Mouse (Mus musculus) testis, adult 2 months (tissue): Measurements from ENCODE around the gene Fbxo47. TPM values are rescaled to one million over a fixed set of nuclear protein-coding genes. Genes with fewer than 3 reads are reported as not detected.

ENCODE experiments used
- H3K27ac ChIP-seq: fragments of 200-500 bp; 2 replicates; pipeline ENCODE4 v1.5.1; 2012; ENCODE audit warnings: low read depth, low read length; ENCODE audit not compliant: control insufficient read depth, insufficient read depth
- H3K27me3 ChIP-seq: fragments of 200-500 bp; 2 replicates; pipeline ENCODE4 v1.6.1; 2012; ENCODE audit warnings: mild to moderate bottlenecking, low read length, moderate library complexity; ENCODE audit not compliant: control insufficient read depth, insufficient read depth
- H3K36me3 ChIP-seq: fragments of 200-500 bp; 2 replicates; pipeline ENCODE4 v1.6.1; 2012; ENCODE audit warnings: mild to moderate bottlenecking, low read length; ENCODE audit not compliant: control insufficient read depth, insufficient read depth
- H3K4me1 ChIP-seq: fragments of 200-500 bp; 2 replicates; pipeline ENCODE4 v1.6.1; 2012; ENCODE audit warnings: low read length; ENCODE audit not compliant: control insufficient read depth, insufficient read depth
- H3K4me3 ChIP-seq: fragments of 200-500 bp; 2 replicates; pipeline ENCODE4 v1.5.1; 2012; ENCODE audit warnings: low read depth, mild to moderate bottlenecking, low read length, moderate library complexity, mixed read lengths; ENCODE audit not compliant: control insufficient read depth
- CTCF ChIP-seq: fragments of 200-500 bp; IDR thresholded peaks from 2 replicates; pipeline ENCODE4 v1.5.1; 2012; ENCODE audit warnings: low read depth, mild to moderate bottlenecking, inconsistent platforms, low read length, moderate library complexity; ENCODE audit not compliant: control insufficient read depth, insufficient read depth, insufficient replicate concordance
- POLR2A ChIP-seq: fragments of 200-500 bp; IDR thresholded peaks from 2 replicates; pipeline ENCODE4 v1.6.1; 2012; ENCODE audit warnings: low read depth, mild to moderate bottlenecking, inconsistent platforms, low read length, moderate library complexity; ENCODE audit not compliant: control insufficient read depth
- polyA plus RNA-seq: library from polyadenylated mRNA; depleted of rRNA; stranded (reverse); fragments of >200 nt; gene quantifications from 2 replicates; pipeline ENCODE4 v1.2.3, GENCODE M21; 2012

Fbxo47 gene
- polyA plus RNA-seq, 1 experiment: 25.8 TPM

- no peak overlapping the region; the same call in 1 of the 2 replicates for H3K4me3 ChIP-seq
These were observed 29.2 kb upstream of the Fbxo47 start for GRCm38 (mm10) chr11:97913111-97913510.

DNA sequence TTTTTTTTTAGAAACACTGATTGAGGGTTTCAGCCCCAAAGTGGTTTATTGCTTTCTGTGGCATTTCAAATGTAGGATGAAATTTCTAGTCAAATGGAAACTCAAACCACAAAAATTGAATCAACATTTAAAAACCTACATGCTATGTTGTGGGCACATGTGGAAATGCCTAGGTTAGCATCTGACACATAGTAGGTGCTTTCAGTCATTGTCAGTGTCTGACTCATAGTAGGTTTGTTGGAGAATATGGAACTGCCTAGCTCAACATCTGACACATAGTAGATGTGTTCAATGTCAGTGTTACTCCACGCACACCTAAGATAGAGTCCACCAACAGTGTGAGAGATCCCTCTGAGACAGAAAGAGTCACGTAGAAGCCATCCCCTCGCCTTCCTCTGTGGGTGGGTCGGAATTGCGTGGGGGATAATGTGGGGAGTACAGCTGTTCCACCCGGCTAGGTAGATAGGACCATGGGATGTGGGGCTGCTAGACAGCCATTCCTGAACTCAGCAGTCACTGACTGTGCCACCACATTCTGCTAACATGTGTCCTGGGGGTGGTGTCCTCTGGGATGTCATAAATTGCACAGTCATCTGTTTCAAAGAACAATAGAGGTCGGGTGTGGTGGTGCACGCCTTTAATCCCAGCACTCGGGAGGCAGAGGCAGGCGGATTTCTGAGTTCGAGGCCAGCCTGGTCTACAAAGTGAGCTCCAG lies 24.8 kb upstream of the Fbxo47 start:
- Histone ChIP-seq H3K36me3 (no peaks in the 10 kb centered on the region), H3K27me3 (no peaks in the 10 kb centered on the region), H3K27ac (no peak overlapping the region), H3K4me1 (peaks cover 4% of the 10 kb centered on the region), H3K4me3 (no peak overlapping the region)
- TF ChIP-seq POLR2A (no peak), CTCF (no peak)

More at GRCm38 (mm10) chr11:97913111-97913510, 29.2 kb upstream of the Fbxo47 start:
- Histone ChIP-seq H3K27me3 (no peaks in the 10 kb centered on the region), H3K36me3 (no peaks in the 10 kb centered on the region), H3K27ac (no peak overlapping the region), H3K4me1 (no peaks in the 10 kb centered on the region; the same call in 1 of the 2 replicates)
- no peak for TF ChIP-seq CTCF

GRCm38 (mm10) chr11:97907935-97908334 lies 24.0 kb upstream of the Fbxo47 start:
- no peak overlapping the region for H3K4me3 ChIP-seq
- peaks cover 4% of the 10 kb centered on the region for H3K4me1 ChIP-seq
- no peaks in the 10 kb centered on the region for H3K36me3 ChIP-seq
- no peaks in the 10 kb centered on the region for H3K27me3 ChIP-seq
- H3K27ac ChIP-seq: no peak overlapping the region
- no peak for TF ChIP-seq CTCF
- no peak for TF ChIP-seq POLR2A

- H3K4me1 ChIP-seq: peaks cover 4% of the 10 kb centered on the region
- no peak overlapping the region for H3K27ac ChIP-seq
- H3K4me3 ChIP-seq: no peak overlapping the region
- H3K27me3 ChIP-seq: no peaks in the 10 kb centered on the region
- no peak for TF ChIP-seq CTCF
- TF ChIP-seq POLR2A: no peak
- no peaks in the 10 kb centered on the region for H3K36me3 ChIP-seq
These were observed 23.0 kb upstream of the Fbxo47 start for GRCm38 (mm10) chr11:97906905-97907304.

- TF ChIP-seq CTCF (no peak), POLR2A (no peak)
- Histone ChIP-seq H3K4me1 (peaks cover 4% of the 10 kb centered on the region), H3K27me3 (no peaks in the 10 kb centered on the region), H3K27ac (no peak overlapping the region), H3K4me3 (no peak overlapping the region), H3K36me3 (no peaks in the 10 kb centered on the region)
These were observed 22.0 kb upstream of the Fbxo47 start for GRCm38 (mm10) chr11:97905941-97906340.

DNA sequence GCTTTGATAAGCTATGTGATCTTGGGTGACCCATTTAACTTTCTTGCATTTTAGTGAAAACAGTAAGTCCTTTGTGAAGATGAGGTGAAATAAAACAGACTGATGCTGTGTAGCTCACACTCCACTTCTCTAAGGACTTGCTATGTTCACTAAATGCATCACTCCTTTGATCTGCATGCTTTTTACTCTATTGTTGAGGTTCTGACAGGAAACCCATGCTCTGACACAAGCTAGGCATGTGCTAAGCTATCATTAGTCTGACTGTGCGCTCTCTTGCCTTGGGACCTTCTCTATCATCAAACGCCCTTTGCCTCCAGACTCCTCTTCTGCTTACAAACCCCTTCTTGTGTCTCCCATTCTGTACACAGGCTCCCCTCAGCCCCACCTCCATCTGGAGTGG lies 21.6 kb upstream of the Fbxo47 start:
- Histone ChIP-seq H3K4me1 (peaks cover 4% of the 10 kb centered on the region), H3K4me3 (no peak overlapping the region), H3K27ac (no peak overlapping the region), H3K27me3 (no peaks in the 10 kb centered on the region), H3K36me3 (no peaks in the 10 kb centered on the region)
- TF ChIP-seq POLR2A: no peak
- TF ChIP-seq CTCF: no peak

DNA sequence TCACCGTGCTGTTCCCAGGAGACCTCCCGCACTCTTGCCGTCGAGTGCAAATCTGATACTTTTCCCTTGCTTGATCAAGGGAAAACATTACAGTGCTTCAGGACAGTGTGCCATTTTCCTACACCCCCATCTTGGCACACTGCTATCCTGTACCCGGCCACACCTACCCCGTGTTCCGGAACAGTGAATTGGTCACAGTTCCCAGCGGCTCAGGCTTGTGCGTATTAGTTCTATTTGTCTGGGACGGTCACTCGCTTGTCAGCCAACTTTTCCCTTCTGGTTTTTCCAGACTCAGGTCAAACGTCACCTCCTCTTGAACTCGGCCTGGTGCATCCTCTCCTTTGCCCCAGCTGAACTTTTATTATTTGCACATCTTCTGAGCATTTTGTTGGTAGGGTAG lies 20.8 kb upstream of the Fbxo47 start:
- Histone ChIP-seq H3K36me3 (no peaks in the 10 kb centered on the region), H3K27me3 (no peaks in the 10 kb centered on the region), H3K4me1 (peaks cover 4% of the 10 kb centered on the region), H3K4me3 (no peak overlapping the region), H3K27ac (no peak overlapping the region)
- no peak for TF ChIP-seq POLR2A
- no peak for TF ChIP-seq CTCF
